Mouse (Mus musculus) heart, postnatal 36 days (tissue): ENCODE data around the gene Col5a3. TPM values are rescaled to one million over a fixed set of nuclear protein-coding genes. Genes with fewer than 3 reads are reported as not detected.

ENCODE experiments used
- DNase-seq, 2 experiments: peaks; one replicate each; pipeline ENCODE4 v3.0.0; 2021 to 2022
- intact Hi-C: fragments of 180-260 bp; cut with DNase I; formaldehyde crosslinking; loops from one replicate; pipeline ENCODE4 v1.15.1; 2025
- total RNA-seq, 2 experiments: library from RNA; stranded (reverse); gene quantifications; 2 replicates each; pipeline ENCODE4 v1.2.3; 2021

Gene Col5a3
- total RNA-seq, 2 experiments from 2014 or later: 17.2 to 22.0 TPM

DNA sequence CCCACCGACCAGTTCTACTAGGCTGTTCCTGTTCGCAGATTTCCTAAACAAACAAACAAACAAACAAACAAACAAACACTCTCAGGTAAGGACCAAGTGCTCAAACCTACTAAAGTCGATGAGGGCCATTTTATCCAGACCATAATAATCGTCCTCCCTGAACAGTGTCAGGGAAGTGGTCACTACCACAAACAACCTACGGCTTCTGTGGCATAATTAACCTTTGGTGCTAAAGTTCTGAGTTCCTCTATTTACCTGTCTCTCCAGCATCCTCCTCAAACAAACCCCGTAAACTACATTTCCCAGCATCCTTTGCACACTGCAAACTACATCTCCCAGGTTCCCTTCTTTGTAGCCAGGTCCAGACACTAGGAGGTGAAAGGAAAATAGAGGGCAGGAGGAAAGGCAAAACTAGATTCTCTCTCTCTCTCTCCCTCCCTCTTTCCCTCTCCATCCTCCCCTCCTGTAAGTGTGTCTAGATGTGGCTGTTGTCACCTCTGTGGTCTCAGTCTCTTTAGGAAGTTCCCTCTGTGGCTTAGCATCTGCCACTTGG lies 63.3 kb downstream of the Col5a3 start:
- no peak for DNase-seq
- intact Hi-C loops: no loop called here

DNA sequence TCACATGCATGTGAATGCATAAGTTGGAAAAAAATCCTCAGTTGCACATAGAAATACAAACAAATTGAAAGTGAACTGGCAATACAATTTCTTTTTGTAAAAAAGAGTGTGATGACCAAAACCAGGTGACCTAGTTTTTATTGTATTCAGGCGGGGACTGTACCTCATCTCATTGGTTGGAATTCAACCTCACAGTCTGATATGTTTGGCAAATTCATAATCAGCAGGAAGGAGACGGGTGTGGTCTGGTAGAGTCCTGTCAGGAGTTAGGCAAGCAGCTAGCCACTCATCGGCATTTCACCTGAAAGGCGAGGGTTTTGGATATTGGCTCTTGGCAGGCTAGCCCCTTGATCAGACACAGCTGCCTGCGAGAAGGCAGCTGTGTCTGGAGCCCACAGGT lies 65.7 kb downstream of the Col5a3 start:
- DNase-seq: no peak
- intact Hi-C loops: loop anchor here (10.0 kb wide), 1 partner anchor 386 kb away; the partner anchor contains the start of gene Tyk2

DNA sequence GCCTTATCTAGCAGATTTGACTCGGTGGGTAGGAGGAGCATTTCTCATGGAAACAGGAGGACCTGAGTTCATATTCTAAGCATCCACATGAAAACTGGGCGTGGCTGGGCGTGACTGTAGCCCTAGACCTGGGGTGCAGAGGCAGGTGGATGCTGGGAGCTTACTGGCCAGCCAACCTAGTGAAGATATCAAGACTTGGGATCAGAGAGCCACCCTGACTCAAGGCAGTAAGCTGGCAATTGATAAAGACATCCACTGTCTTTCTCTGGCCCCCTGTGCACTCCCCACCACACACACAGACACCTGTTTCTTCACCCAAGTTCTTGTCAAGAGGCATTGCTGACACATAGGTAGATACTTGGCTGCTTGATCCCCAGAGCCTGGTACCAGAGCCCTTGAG lies 66.3 kb downstream of the Col5a3 start:
- intact Hi-C loops: loop anchor here (10.0 kb wide), 1 partner anchor 386 kb away; the partner anchor contains the start of gene Tyk2

DNA sequence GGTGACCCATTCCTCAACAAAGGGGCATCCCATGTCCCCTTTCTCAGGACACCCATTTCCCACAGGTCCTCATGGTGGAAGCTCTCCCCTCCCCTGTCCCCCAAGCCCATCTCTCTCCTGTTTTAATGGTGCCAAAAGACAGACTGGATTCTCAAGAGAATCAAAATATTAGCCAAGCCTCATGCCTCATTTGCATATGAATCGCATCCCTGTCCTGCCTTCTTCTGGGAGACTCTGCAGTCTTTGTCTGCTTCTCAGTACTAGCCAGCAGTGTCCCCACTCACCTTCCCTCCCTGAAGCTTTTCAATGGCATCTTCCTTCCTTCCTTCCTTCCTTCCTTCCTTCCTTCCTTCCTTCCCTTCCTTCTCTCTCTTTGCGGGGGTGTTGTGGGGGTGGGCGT lies 67.2 kb downstream of the Col5a3 start:
- intact Hi-C loops: loop anchor here (10.0 kb wide), 1 partner anchor 387 kb away; the partner anchor contains the start of gene Tyk2

More for the DNA sequence above, 66.3 kb downstream of the Col5a3 start:
- DNase-seq: no peak

DNA sequence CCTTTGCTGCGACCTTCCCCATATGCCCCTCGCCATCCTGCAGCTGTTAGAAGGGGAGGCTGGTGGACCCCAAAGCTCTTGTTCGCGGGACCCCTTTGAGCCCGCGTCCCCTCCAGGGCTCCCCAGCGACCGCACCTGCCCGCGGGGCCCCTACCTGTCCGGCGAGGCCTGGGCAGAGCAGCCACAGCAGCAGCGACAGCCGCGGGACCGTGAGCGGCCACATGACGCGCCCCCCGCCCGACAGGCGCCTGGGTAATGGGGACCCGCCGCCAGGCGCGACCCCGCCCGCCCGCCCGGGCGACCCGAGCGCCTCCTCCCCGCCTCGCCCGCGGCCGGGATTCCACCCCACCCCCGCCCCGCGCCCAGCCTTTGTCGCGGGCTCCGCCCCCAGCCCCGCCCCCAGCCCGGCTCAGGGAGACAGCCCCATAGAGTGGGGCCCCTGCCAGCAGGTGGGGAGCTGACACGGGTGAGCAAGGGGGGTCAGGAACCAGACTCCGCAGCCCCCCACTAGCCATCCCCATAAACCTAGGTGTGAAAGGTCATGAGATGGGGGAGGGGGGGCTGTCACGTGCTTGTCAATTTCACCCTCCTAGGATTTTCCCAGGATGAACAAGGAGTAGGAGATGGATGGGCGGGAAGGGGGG lies 68.7 kb downstream of the Col5a3 start, which contains the start of gene Olfm2:
TSS of gene Olfm2 (minus strand) at position 333 of the 644 bp plus-strand sequence.
- intact Hi-C loops: loop anchor here (10.0 kb wide), 1 partner anchor 389 kb away; the partner anchor contains the start of gene Tyk2

More for the DNA sequence above, 67.2 kb downstream of the Col5a3 start:
- no peak for DNase-seq

DNA sequence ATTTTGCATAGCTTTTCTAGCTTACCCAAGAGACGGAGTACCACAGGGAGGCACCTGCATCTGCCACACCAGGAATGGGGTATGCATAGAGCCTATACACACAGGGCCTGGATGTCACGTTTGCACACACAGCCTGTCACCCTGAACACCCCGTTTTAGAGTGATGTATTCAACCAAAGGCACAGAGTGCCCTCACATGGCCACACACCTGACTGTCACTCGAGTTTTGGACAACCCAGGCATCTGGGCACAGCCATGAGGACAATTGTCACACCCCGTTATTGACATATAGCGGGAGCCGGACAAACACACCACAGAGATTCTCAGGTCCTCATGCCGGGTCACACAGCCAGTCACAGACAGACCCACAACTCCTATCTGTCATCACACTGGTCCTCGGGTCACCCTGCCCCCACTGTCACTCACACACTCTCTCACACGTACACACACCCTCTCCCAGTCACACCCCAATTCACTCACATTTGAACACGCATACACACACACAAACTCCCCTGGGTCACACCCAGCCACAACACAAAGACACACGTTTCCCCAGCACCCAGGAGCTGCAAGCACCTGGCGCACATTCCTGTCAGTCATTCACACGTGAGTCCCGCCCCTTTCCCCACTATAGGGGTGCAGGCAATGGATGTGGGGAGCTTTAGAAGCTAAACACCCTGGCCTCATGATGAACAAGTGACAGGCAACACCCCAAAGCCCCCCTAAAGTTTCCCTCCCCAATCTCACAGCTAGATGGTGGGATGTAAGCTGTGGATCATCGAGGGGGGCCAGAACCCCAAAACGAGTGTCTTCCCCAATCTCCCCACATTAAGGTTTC lies 69.5 kb downstream of the Col5a3 start:
- intact Hi-C loops: loop anchor here (10.0 kb wide), 1 partner anchor 389 kb away; the partner anchor contains the start of gene Tyk2
- no peak for DNase-seq

More for the DNA sequence above, 68.7 kb downstream of the Col5a3 start, which contains the start of gene Olfm2:
- DNase-seq: no peak

DNA sequence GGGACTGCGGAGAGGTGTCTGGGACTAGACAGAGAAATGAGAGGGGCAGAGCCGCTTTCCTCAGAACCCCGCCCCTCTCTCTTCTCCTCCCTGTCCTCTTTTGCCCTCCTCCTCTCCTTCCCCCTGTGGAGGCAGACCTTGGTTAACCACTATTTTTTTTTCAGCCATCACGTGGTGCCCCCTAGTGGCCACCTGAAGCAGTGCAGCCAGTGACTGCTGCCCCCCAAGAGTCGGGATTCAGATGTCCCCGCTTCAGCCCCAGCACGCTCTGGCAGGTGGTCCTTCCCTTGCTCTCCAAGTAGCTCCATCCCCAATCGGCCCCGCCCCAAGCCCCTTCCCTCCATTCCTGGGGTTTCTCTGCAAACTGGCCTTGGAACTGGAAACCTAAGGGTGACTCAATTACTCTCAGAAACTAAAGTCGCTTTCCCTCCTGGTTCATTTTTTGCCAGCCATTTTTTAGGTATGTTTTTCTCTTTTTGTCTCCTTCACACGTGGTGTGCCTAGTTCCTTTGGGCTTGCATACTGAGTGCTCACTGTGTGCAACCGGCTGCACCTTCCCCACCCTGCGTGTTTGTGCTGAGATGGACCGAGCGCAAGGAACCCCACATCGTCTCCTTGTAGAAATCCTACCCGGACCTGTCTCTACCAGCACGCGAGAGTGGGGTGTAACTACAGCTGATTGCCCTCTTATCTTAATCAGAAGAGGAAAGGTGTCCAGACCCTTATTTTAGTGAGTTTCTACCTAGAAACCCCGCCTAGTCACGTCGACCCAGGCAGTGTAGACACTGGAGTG lies 70.7 kb downstream of the Col5a3 start:
- intact Hi-C loops: loop anchor here (10.0 kb wide), 1 partner anchor 391 kb away; the partner anchor contains the start of gene Tyk2
- DNase-seq: peak in 1 of 2 experiments; percentile 35

DNA sequence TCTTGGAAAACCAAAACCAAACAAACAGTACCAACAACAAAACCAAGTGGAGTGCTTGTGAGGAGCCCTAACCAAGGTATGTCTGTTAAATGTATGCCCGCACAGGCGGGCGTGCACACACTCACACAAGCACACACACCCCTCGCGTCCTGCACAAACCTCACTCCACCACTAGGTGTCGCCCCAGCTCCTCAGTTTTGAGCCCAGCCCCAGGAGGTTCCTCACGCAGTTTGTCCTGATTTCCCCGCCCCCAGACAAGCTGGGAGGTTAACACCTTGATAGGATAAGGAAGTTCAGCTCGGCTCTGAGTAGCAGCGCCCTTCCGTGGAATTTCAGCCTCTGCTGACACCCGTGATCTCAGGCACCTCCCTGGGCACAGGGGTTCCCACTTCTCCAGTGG lies 74.5 kb downstream of the Col5a3 start:
- peak; percentile 85 for DNase-seq
- intact Hi-C loops: loop anchor here (1.0 to 10.0 kb wide), 3 partner anchors 64 to 394 kb away; partner anchors contain the start of gene Tyk2

DNA sequence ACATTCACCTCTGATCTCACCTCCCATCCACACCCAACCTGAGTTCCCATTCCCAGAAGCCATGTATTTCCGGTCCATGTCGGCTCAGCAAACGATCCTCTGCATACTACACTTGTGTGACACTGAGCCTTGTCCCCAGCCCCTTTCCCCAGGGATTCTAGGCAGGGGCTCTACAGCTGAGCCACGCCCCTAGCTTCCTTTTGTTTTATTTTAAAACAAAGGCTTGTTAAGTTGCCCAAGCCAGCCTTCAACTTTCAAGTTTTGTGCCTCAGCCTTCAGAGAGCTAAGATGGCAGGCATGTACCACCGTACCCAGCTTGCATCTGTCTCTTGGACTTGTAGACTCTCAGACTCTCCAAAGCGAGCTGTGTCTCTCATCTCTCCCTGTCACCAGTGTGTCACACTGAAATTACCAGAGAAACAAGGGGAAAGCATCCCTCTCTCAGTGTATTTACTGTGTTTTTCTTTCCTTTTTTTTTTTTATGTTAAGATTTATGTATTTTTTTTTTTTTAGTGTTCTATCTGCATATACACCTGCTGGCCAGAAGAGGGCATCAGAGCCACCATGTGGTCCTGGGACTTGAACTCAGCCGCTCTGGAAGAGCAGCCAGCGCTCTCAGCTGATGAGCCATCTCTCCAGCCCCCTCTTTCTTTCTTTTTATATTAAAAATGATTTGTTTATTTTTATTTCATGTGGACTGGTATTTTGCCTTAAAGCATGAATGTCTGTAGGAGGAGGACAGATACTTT lies 76.4 kb downstream of the Col5a3 start:
- intact Hi-C loops: no loop called here
- no peak for DNase-seq

DNA sequence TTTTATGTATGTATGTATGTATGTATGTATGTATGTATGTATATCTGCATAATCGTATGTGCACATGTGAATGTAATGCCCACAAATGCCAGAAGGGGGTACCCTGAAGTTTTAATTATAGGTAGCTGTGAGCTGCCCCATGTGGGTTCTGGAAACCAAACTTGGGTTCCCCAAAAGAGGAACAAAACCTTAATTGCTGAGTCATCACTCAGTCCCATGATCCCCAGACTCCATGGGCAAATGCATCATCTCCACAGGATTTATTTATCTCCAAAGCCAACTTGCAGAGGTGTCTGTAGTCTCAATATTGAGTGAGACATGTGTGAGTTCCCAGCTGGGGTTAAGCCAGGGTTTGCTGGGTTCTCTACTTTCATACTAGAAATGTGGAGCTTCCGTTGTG lies 77.6 kb downstream of the Col5a3 start:
- intact Hi-C loops: no loop called here
- DNase-seq: no peak

DNA sequence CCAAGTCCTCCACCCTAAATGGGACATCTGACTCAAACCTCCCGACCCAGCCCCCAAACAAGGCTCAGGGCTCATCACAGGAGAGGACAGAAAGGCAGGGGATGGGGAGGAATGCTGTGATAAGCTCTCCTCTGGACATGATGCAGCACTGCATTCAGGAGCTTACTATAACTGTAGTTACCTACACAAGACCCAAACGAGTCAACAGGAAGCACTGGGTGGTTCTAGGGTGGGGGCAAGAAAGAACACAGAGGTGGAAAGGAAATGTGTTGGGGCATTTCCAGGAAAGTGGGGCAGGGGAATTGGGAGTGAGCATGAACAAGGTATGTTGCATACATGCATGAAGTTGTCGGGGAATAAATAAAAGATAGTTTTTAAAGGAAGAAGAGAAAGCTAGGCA lies 80.2 kb downstream of the Col5a3 start:
- no peak for DNase-seq
- intact Hi-C loops: no loop called here

DNA sequence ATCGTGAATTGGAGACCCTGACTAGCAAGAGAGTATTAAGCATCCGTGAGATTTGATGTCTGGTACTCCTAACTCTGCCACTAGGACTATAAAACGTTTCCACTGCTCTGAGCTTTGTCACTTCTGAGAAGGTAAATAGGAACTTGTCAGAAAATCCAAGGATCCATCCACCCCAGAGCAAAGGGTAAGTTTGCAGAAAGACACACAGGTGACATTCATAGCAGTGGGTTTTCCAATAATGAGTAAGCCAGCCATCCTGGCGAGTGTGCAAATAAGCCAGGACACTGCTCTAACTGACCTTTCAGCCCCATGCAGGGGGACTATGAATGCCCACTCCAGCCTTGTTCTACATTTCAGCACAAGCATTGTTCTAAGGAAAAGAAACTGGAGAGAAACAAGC lies 83.1 kb downstream of the Col5a3 start:
- DNase-seq: no peak
- intact Hi-C loops: no loop called here

DNA sequence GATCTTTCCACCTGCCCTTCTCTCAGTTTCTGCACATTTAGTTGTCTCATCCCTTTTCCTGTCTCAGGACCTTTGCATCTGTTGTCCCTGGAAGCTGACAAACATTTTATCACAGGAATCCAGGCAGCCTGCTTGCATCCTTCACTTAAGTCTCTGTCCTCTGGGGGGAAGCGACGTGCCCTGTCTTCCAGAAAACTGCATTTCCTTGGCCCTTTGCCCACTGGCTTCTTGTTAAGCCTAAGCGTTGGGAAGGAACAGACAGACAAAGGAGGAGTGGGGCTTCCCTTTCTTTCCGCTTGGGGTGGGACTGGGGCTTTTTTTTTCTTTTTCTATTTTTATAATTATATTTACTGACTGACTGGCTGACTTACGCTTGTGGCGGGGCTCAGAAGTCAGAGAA lies 85.4 kb downstream of the Col5a3 start:
- no peak for DNase-seq
- intact Hi-C loops: loop anchor here (5.0 kb wide), 1 partner anchor 262 kb away; no protein-coding TSS in a partner anchor

DNA sequence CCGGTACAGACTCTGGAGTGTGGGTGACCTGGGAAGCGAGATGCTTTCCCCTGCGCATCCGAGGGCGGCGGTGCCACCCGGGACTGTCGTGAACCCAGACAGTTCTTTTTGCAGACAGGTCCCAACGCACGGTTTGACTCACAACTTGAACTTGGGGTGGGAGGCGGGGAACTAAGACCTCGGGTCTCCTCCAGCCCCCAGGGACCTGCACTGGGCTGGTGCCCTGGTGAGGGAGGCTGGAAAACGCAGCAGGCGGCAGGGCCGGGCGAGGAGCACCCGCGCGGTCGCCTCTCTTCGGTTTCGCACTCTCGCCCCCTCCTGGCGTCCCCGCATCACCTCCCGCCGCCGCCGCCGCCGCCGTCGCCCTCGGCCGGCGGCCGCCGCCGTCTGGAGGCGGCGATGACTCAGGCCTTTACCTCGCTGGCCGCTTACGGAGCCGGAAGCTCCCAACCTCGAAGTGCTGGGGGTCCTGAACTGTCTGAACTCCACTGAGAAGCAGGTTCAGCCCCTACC lies 87.2 kb downstream of the Col5a3 start:
- peak; percentile 50 to 56 for DNase-seq
- intact Hi-C loops: loop anchor here (1.0 to 5.0 kb wide), 2 partner anchors 66 to 260 kb away; no protein-coding TSS in a partner anchor

DNA sequence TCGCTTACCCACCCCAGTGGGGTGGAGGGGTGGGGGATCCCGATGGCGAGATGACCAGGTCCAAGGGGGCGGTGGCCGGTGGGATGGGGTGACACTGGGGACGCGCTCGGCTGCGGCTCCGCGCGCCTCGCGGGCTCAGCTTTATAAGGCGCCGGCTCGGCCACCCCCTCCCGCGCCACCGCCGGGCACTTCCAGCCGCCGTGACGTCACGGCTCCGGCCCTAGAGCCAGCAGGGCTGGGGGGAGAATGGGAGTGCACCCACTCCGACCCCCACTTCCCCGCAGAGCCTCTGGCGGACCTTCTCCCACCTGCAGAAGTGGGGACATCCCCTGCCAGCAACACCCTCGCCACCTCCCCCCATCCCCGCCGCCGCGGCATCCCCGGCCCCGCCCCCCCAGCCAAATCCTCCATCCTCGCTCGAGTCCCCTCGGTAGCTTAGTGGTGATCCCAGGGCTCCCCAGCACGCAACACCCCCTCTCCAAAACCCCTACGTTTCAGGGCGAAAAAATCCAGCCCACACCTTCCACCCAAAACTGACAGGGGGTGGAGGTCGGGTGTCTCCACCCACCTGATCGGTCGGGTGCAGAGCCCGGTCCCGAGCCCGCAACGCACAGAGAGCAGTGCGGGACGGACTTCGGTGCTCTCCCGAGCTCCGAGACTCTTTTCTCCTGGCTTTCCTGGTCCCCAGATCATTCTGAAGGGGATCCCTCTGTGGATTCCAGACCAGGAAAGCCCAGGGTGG lies 87.8 kb downstream of the Col5a3 start:
- intact Hi-C loops: loop anchor here (1.0 to 5.0 kb wide), 2 partner anchors 66 to 260 kb away; no protein-coding TSS in a partner anchor
- peak in 1 of 2 experiments; percentile 21 for DNase-seq

DNA sequence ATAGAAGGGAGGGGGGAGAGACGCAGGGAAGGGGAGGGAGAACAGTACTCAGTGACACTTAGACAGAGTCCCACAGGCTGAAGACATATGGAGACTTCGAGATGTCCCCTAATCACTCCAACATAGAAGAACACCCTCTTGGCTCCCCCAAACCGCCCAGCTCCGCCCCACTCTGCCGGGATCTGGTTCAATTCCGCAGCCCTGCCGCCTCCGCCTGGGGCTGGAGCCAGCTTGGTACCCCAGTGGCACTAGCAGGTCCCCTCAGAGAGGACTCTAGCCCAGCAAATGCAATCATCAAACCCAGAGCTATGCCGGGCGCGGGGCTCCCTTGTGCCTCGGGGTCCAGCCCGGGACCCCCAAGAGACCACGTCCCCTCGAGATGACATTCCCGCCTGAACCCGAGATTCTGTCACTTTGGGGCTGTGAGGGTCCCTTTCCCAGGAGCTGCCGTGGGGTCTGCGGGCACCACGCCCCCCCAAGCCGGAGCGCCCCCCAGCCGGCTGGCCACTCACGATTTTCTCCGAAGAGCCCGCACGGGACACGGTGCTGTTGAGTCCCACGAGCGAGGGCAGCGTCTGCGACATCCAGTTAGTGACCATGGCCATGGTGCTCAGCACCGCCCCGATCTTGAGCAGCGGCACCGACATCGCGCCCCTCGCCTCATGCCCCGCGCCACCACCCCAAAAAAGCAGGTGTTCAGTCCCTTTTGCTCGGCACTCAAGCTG lies 88.6 kb downstream of the Col5a3 start:
- intact Hi-C loops: loop anchor here (5.0 kb wide), 1 partner anchor 259 kb away; no protein-coding TSS in a partner anchor
- DNase-seq: no peak

DNA sequence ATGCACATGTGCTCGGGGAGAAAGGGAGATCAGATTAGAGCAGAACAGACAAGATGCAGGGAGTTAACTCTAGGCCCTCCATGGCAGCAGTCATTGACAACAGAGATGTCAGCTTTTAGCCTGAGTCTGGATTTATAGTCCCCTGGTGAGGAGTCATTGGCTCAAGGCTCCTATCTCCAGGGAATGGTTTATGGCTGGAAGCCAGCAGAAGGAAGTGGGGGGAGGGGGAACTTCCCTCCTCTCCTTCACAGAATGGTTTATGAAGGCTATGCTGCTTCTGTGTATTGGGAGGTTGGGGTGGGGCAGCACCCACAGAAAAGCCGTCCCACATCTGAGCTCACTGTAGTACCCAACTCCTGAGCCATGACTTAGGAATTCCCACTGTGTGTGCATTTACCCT lies 93.3 kb downstream of the Col5a3 start:
- DNase-seq: no peak
- intact Hi-C loops: no loop called here
